Mouse (Mus musculus) frontal cortex, postnatal 14 days (tissue): ENCODE results near the gene Numa1.
"Not testable (repeated sequence)": the region's sequence is repeated elsewhere in the genome, so short reads cannot be mapped to it uniquely, and the experiment has no call there.

Source experiments
- DNase-seq, 2 experiments: peaks; one replicate each; pipeline ENCODE4 v3.0.0; 2022; ENCODE audit warnings: low spot score in 2 of 2

The Numa1 gene

GRCm38 (mm10) chr7:101936996-101937395 is 3.1 kb downstream of the Numa1 start:
- no peak for DNase-seq

DNA sequence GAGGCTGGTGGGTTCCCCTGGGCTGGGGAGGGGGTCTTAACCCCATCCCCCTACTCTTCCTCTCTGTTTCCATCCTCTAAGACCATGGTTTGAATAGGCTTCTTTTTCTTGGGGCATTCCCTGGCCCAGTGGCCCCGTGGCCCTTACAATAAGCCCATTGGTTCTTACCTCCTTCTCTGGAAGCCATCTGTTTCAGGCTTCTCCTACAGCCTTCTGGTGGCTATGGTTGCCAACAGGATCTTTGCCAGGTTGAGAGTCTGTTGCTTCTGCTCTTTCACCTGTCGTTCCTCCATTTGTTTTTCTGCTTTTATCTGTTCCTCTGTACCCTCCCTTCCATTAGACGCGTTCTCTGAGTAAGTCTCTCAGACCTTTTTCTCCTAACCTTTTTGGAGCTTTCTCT is 3.7 kb downstream of the Numa1 start:
- no peak for DNase-seq

DNA sequence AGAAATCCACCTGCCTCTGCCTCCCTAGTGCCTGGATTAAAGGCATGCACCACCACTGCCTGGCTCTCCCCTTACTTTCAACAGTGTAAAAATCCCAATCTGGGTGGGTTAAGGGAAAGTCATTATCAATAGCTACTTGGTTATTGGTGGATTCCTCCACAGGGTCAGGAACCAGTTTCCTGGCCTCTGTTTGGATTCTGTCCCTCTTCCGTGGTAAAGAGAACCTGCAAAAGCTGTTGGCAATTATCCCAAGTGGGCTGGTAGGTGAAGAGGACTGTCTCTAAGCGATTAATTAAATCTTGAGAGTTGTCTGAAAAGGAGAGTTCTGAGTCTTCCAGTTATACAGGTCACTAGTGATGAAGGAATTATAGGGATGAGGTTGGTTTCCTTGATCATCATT is 4.4 kb downstream of the Numa1 start:
- DNase-seq: no peak

GRCm38 (mm10) chr7:101939758-101940157 is 5.8 kb downstream of the Numa1 start:
- DNase-seq: no peak

DNA sequence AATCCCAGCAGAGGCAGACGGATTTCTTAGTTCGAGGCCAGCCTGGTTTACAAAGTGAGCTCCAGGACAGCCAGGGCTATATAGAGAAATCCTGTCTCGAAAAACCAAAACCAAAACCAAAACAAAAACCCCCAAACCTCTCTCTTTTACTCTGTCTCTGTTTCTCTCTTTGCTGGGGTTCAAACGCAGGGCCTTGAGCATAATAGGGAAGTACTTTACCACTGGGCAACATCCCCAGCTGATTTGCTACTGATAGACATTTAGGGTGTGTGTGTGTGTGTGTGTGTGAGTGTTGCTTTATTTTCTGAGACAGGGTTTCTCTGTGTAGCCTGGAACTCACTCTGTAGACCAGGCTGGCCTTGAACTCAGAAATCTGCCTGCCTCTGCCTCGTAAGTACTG is 15.1 kb downstream of the Numa1 start:
- DNase-seq: not testable (repeated sequence)

- DNase-seq: no peak
Measured at GRCm38 (mm10) chr7:101951648-101952047, 17.7 kb downstream of the Numa1 start.

- DNase-seq: no peak
Measured at GRCm38 (mm10) chr7:101952098-101952497, 18.2 kb downstream of the Numa1 start.

GRCm38 (mm10) chr7:101954163-101954562 is 20.3 kb downstream of the Numa1 start:
- no peak for DNase-seq

GRCm38 (mm10) chr7:101955276-101955675 is 21.4 kb downstream of the Numa1 start:
- DNase-seq: no peak

DNA sequence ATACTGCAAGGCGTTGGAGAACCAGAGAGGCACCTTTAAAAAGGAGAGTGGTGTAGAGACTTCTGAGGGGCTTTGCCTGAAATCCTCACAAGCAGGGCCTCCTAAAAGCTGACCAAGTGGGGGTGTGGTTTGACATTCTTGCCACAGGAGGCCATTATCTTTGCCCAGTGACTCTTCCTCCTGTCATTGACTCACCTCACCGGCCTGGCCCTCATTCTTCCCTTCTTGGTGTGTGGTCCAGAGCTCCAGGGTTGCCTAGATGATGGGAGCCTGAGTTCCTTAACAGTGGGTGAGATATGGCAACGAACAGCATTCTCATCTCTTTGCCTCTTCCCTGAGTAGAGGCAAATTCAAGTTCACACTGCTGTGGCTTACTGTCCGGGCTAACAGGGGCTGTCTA is 22.0 kb downstream of the Numa1 start:
- DNase-seq: no peak

- no peak for DNase-seq
Measured at GRCm38 (mm10) chr7:101956481-101956880, 22.6 kb downstream of the Numa1 start.

- DNase-seq: no peak
Measured at GRCm38 (mm10) chr7:101956911-101957310, 23.0 kb downstream of the Numa1 start.

- no peak for DNase-seq
Measured at GRCm38 (mm10) chr7:101962829-101963228, 28.9 kb downstream of the Numa1 start.

GRCm38 (mm10) chr7:101963621-101964020 is 29.7 kb downstream of the Numa1 start:
- DNase-seq: no peak

GRCm38 (mm10) chr7:101964551-101964950 is 30.6 kb downstream of the Numa1 start:
- DNase-seq: no peak

GRCm38 (mm10) chr7:101965606-101966005 is 31.7 kb downstream of the Numa1 start:
- DNase-seq: no peak

DNA sequence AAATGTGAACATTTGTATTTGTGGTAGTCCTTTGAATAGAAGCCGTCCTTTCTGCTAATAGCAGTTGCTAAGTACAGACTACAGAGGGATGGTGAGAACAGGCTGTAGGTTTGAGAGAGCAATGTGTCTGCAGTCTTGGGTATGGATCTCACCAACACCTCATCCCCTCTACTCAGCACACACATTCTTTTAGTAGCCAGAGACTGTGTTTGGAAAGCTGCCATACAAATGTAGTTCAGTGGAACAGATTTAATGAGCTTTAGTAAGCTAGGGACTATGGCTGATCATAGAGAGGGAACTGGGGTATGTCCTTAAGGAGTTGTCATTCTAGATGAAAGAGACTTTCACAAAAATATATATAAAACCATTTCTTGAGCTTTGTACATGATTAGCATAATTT is 33.3 kb downstream of the Numa1 start:
- no peak for DNase-seq

DNA sequence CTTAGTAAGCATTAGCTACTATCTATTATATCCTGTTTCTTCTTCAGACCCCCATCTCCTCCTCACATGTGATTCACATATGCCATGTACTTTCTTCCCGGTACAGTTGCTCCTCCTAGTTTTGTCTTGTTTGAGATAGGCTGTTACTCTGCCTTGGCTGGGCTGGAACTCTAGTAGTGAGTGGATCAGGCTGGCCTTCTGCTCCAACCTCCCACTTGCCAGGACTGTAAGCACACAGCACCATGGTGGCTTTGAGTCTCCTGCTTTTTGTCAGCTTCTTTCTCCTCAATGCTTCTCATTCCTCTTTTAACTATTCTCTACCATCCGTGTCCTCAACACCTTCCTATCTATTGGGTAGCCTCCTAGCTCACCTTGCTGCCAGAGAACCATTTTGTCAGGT is 34.8 kb downstream of the Numa1 start:
- no peak for DNase-seq

- DNase-seq: peak; percentile 71 to 79
Measured at GRCm38 (mm10) chr7:101969694-101970428, 36.0 kb downstream of the Numa1 start.

DNA sequence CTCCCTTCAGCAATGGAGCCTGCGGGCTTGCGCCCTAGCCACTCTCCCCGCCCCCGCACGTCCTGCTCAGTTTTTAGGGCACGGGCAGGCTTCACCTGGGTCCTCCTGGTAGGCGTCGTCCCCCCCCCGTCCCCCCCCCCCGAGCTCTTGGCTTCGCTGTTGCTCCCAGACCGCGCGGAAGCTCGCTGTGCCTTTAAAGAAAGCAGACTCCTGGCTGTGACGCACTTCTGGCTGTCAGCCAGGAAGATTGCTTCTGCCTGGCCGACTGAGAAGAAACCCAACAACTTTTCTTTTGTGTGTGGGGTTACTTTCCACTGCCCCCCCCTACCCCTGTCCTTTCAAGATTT is 36.5 kb downstream of the Numa1 start:
- peak; percentile 79 to 82 for DNase-seq

DNA sequence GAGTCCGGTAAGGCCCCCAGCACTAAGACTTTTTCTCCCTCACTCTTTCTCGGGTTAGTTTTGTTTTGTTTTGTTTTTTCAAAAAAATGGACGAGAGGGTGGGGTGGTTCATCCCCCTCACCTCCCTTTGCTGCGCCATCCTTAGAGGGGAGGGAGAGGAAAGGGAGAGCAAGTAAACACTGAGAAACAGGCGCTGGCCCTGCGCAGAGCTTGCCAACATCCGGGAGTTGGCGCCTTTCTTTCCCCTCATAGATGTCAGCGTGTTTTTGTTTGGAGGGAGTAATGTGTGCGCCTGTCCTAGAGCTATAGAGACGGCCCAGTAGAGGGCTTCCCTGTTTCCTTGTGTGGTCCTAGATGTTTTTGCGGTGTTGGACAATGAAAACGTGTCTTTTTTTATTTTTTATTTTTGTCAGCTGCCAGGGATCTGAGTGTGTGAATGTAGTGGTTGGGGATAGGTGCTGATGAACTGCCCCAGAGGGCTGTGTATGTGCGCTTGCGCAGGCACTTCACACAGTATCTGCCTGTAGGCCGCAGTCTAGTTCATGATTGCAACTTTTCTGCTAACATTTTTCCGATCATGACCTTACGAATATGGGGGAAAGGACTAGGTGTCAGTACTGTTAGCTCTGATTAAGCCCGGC is 37.0 kb downstream of the Numa1 start:
- DNase-seq: peak; percentile 63 to 75

DNA sequence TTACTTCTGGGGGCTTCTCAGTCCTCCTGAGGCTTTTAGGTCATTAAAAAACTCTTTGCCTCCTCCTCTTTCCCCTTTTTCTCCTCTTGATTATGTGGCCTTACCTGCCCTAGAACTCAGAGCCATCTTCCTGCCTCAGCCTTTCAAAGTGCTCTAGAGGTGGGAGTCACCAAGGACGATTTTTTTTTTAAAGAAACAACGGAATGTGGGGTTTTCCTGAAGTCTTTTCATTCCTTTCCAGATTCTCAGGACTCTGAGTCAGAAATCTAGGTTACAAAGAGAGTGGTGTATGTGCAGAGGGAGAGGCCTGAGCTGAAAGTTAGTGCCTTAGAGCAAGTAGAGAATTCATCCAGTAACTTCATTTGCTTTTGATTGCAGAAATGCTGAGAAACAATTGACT is 37.8 kb downstream of the Numa1 start:
- no peak for DNase-seq

DNA sequence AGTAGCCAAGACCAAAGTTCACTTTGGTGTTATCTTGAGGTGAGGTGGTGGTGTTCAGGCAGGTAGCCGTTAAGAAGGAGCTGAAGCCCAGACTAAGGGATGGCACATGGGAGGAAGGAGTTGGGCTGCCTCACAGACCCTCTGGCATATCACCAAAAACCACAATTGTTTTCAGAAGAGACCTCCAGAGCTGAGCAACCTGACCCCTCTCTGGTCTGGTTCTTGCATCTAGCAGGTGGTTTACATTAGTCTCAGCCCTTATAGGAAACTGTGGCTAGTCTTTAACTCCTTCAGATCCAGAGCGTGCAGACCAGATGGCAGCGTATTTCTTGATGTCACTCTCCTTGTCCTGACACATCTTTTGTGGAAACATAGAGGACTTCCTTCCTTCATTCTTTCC is 39.8 kb downstream of the Numa1 start:
- no peak for DNase-seq

DNA sequence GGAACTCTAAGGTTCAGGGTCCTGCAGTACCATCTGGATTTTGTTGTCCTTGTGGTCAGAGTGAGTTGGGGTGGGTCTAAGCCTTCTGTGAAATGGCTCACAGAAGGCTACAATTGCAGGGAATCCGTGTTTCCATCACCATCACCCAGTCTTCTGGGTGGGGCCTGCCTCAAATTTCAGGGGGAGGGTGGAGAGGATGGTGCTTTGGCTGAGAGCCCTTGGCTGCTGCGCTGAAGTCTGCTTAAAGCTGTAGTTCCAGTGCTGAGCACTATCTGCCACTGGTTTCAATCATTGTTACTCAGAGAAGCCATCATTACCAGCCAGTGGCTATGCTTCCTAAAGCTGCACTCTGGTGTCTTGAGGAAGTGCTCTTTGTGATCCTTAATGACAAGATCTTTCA is 40.6 kb downstream of the Numa1 start:
- DNase-seq: no peak
